Comparison of ENCODE assay signal across 6 mouse cellular contexts in the genomic region with DNA sequence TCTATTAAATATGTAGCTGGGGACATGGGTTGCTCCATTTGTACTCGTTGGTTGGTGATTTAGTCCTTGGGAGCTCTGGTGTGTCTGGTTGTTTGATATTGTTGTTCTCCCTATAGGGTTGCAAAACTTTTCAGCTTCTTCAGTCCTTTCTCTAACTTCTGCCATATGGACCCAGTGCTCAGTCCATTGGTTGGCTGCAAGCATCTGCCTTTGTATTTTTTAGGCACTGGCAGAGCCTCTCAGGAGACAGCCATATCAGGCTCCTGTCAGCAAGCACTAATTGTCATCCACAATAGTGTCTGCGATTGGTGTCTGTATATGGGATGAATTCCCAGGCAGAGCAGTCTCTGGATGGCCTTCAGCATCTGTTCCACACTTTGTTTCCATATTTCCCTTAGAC. TPM values are rescaled to one million over a fixed set of nuclear protein-coding genes. Genes with fewer than 3 reads are reported as not detected.
"Had no signal": no experiment of that assay in that cellular context is flagged by ENCODE, and none has a peak within 500 bp of the region (broad histone marks: within the 10 kb centered on the region; RNA-seq: fewer than 3 reads in every experiment).

No protein-coding gene starts in this region.

RNA-seq across cellular contexts. Expression of a gene that starts 54.8 kb away (rescaled TPM):
- polyA plus RNA-seq: embryonic facial prominence, embryonic 11.5 days; embryonic facial prominence, embryonic 14.5 days; erythroblast, embryonic 14.5 days; forebrain, embryonic 15.5 days; forebrain, postnatal 0 days; gonadal fat pad, adult 2 months had no signal
